Mouse (Mus musculus) kidney, embryonic 14.5 days (tissue): ENCODE data around the gene Ubl3. TPM values are rescaled to one million over a fixed set of nuclear protein-coding genes. Genes with fewer than 3 reads are reported as not detected.

Experiments
- ATAC-seq: fragments of 200-750 bp; cut with Nextera tagmentation; 2 replicates; pipeline ENCODE4 v1.8.0; 2017; ENCODE audit warnings: moderate number of reproducible peaks, mild to moderate bottlenecking, moderate TSS enrichment, moderate library complexity; ENCODE audit not compliant: low FRiP score, low TSS enrichment
- H3K27ac ChIP-seq: fragments of 300-500 bp; sonication (generic); 2 replicates; pipeline ENCODE4 v1.5.1; 2014; ENCODE audit warnings: low read depth, mild to moderate bottlenecking, low read length, moderate library complexity, mixed read lengths
- H3K27me3 ChIP-seq: fragments of 300-500 bp; sonication (generic); 2 replicates; pipeline ENCODE4 v1.6.1; 2014; ENCODE audit warnings: mild to moderate bottlenecking, low read length; ENCODE audit not compliant: control insufficient read depth, insufficient read depth
- H3K36me3 ChIP-seq: fragments of 300-500 bp; sonication (generic); 2 replicates; pipeline ENCODE4 v1.6.1; 2014; ENCODE audit warnings: low read length, mixed read lengths; ENCODE audit not compliant: control insufficient read depth, insufficient read depth
- H3K4me1 ChIP-seq: fragments of 300-500 bp; sonication (generic); 2 replicates; pipeline ENCODE4 v1.6.1; 2014; ENCODE audit warnings: low read length, mixed read lengths; ENCODE audit not compliant: control insufficient read depth, insufficient read depth
- H3K4me2 ChIP-seq: fragments of 300-500 bp; sonication (generic); replicated peaks from 2 replicates; pipeline ENCODE4 v1.6.1; 2014; ENCODE audit warnings: low read depth, mild to moderate bottlenecking, low read length
- H3K4me3 ChIP-seq: fragments of 300-500 bp; sonication (generic); 2 replicates; pipeline ENCODE4 v1.5.1; 2014; ENCODE audit warnings: mild to moderate bottlenecking, low read length
- H3K9ac ChIP-seq: fragments of 300-500 bp; sonication (generic); 2 replicates; pipeline ENCODE4 v1.6.1; 2014; ENCODE audit warnings: low read depth, mild to moderate bottlenecking, low read length, moderate library complexity
- H3K9me3 ChIP-seq: fragments of 300-500 bp; sonication (generic); 2 replicates; pipeline ENCODE4 v1.6.1; 2016; ENCODE audit warnings: low read length; ENCODE audit not compliant: control insufficient read depth
- WGBS: fragments of 180-500 bp; shearing (Covaris S2); extraction: QIAGEN DNeasy Blood & Tissue Kit; methylation state at CpG from one replicate; pipeline ENCODE4 v1.1.7; 2014; 5-methylcytosine and 5-hydroxymethylcytosine counted together
- polyA plus RNA-seq: library from polyadenylated mRNA; unstranded; fragments of >200 nt; fragmentation: Nextera tagmentation; extraction: Ambion mirVana; gene quantifications from 2 replicates; pipeline ENCODE4 v1.2.1, GENCODE M21; 2014

The Ubl3 gene
- polyA plus RNA-seq, 1 experiment from 2014 or later, result 78.2 TPM

DNA sequence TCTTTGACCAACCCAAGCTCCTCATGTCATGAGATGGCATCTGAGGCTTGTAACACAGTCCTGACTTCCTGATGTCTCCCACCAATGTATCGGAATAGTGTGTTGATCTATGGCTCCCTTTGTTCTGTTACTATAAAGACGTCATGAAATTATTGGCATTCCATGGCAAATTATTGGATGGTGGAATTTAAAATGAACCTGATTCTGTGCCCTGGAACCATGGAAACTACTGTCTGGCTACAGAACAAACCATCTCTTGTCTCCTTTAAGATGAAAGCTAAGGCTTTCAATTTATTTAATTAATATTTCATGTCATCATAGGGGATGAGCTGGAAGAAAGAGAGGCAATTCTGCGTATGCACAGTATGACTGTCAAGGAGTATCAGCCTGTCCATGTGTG lies 36.4 kb upstream of the Ubl3 start:
- ATAC-seq, result no peak
- Histone ChIP-seq H3K4me3 (no peak overlapping the region), H3K27me3 (no peaks in the 10 kb centered on the region), H3K9ac (no peak overlapping the region), H3K9me3 (no peaks in the 10 kb centered on the region), H3K4me1 (0 out of 2 replicates have a peak, but pooled peaks cover 4% of the 10 kb centered on the region), H3K4me2 (no peak overlapping the region), H3K27ac (no peak overlapping the region), H3K36me3 (no peaks in the 10 kb centered on the region)
- WGBS, result 82% methylated on average over 3 of the region's 3 CpGs

GRCm38 (mm10) chr5:148588142-148588650 lies 35.6 kb upstream of the Ubl3 start:
- Histone ChIP-seq H3K27me3 (no peaks in the 10 kb centered on the region), H3K36me3 (no peaks in the 10 kb centered on the region), H3K4me2 (no peak overlapping the region), H3K4me3 (no peak overlapping the region), H3K4me1 (0 out of 2 replicates have a peak, but pooled peaks cover 4% of the 10 kb centered on the region), H3K9me3 (peaks cover 5% of the 10 kb centered on the region; the same call in 1 of the 2 replicates), H3K9ac (no peak overlapping the region), H3K27ac (no peak overlapping the region)
- WGBS, result 77% methylated on average over 6 of the region's 6 CpGs
- ATAC-seq, result no peak

DNA sequence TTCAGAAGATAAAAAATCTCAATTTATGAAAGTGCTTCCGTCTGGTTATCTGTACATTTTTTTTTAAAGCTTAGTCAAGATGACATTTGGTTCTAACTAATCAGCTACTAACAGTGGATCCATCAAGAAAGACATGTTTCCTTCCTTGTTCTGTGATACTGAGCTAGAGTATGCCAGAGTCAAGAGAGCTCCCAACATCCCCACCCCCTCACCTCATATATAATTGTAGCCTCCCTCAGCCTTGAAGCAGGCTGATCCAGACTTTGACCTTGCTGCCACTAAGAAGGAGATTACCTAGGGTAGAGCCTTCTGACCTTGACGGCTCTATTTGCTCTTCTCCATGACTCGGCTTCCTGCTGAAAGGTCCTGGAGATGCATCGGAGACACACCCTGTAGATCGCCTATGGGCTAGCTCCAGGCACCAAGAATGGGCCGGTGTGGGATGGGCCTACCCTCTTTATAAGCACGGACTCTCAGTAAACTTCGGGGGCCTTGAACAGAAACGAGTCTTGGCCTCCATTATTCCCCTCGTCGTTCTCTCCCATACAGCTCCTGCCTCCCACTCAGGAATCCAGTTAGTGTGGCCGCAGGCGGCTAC lies 27.9 kb upstream of the Ubl3 start:
- no peak overlapping the region for H3K9ac ChIP-seq
- H3K36me3 ChIP-seq, result no peaks in the 10 kb centered on the region
- H3K4me3 ChIP-seq, result no peak overlapping the region
- peaks cover 5% of the 10 kb centered on the region; the same call in 1 of the 2 replicates for H3K9me3 ChIP-seq
- H3K4me1 ChIP-seq, result 0 out of 2 replicates have a peak, but pooled peaks cover 5% of the 10 kb centered on the region
- no peak overlapping the region for H3K4me2 ChIP-seq
- whole genome bisulfite sequencing, result 90% methylated on average over 13 of the region's 13 CpGs
- H3K27ac ChIP-seq, result no peak overlapping the region
- no peak for ATAC-seq
- no peaks in the 10 kb centered on the region for H3K27me3 ChIP-seq

- Histone ChIP-seq H3K4me3 (no peak overlapping the region), H3K9ac (no peak overlapping the region), H3K36me3 (no peaks in the 10 kb centered on the region), H3K27ac (no peak overlapping the region), H3K4me2 (no peak overlapping the region), H3K27me3 (no peaks in the 10 kb centered on the region), H3K9me3 (peaks cover 5% of the 10 kb centered on the region; the same call in 1 of the 2 replicates), H3K4me1 (peaks cover 11% of the 10 kb centered on the region; the same call in 1 of the 2 replicates)
- ATAC-seq, result no peak
- WGBS, result 91% methylated on average over 2 of the region's 2 CpGs
Measured at GRCm38 (mm10) chr5:148579156-148579555, 26.6 kb upstream of the Ubl3 start.

DNA sequence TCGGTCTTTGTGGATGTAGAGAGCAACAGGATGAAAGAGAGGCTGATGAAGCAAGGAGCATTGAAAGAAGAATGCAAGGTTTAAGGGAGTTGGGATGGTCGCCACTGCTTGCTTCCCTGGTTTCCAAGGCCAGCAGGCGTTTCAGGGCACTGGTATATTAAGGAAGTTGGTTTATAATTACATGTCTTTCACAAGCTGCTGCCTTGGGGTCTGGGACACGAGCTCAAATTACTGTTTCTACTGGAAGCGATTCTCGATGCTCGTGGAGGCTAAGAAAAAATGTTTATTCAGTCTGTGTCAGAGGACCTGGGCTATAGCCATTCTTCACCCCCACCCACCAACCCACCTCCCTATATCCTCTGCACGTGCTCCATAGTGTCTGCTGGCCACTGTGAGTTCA lies 25.8 kb upstream of the Ubl3 start:
- Histone ChIP-seq H3K4me2 (no peak overlapping the region), H3K36me3 (no peaks in the 10 kb centered on the region), H3K27me3 (no peaks in the 10 kb centered on the region), H3K4me1 (peaks cover 11% of the 10 kb centered on the region; the same call in 1 of the 2 replicates), H3K27ac (no peak overlapping the region), H3K9me3 (no peaks in the 10 kb centered on the region), H3K9ac (no peak overlapping the region), H3K4me3 (no peak overlapping the region)
- ATAC-seq, result peak; percentile 80; the same call in 1 of the 2 replicates
- WGBS, result 20% methylated on average over 8 of the region's 8 CpGs

- no peaks in the 10 kb centered on the region for H3K27me3 ChIP-seq
- H3K4me1 ChIP-seq, result peaks cover 11% of the 10 kb centered on the region; the same call in 1 of the 2 replicates
- ATAC-seq, result no peak
- no peak overlapping the region for H3K4me3 ChIP-seq
- H3K4me2 ChIP-seq, result no peak overlapping the region
- WGBS, result 83% methylated on average over 9 of the region's 9 CpGs
- H3K9ac ChIP-seq, result no peak overlapping the region
- no peak overlapping the region for H3K27ac ChIP-seq
- no peaks in the 10 kb centered on the region for H3K36me3 ChIP-seq
- H3K9me3 ChIP-seq, result no peaks in the 10 kb centered on the region
Measured at GRCm38 (mm10) chr5:148577278-148577677, 24.7 kb upstream of the Ubl3 start.

DNA sequence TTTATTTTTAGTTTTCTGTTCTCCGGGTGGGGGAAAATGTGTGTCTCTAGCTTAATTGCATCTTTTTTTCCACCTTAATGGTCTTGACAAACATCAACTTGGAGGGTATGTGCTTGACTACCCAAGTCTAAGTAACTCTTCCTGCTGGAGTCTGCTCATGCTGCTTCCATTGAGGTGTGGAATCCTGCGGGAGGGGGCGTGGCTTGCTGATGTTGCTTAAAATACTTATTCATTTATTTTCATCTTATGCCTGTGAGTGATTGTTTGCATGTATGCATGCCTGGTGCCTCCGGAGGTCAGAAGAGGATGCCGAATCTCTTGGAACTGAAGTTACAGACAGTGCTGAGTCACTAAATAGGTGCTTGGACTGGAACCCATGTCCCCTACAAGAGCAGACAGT lies 22.6 kb upstream of the Ubl3 start:
- WGBS, result 68% methylated on average over 5 of the region's 5 CpGs
- Histone ChIP-seq H3K27ac (no peak overlapping the region), H3K4me2 (no peak overlapping the region)

DNA sequence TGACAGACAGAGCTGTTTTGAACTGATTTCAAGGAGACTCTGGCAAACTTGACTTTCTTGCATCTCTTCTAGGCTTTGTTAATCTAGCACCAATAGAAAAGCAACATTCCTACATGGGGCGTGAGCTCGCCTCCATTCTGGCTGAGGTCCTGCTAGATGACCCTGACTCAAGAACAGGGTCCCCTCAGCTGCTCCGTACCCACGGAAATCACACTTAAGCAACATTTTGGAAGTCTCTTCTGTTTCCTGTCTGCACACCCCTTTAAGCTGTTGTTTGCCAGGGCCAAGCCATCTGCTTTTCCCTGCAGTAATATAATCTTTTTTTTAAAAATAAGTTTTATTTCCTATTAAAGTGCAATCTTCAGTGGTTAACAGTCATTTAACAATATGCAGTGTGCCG lies 20.1 kb upstream of the Ubl3 start:
- no peak overlapping the region for H3K4me2 ChIP-seq
- H3K9ac ChIP-seq, result no peak overlapping the region
- no peaks in the 10 kb centered on the region for H3K36me3 ChIP-seq
- H3K4me1 ChIP-seq, result peaks cover 6% of the 10 kb centered on the region; the same call in 1 of the 2 replicates
- no peak overlapping the region for H3K4me3 ChIP-seq
- no peaks in the 10 kb centered on the region for H3K9me3 ChIP-seq
- no peaks in the 10 kb centered on the region for H3K27me3 ChIP-seq
- no peak for ATAC-seq
- 87% methylated on average over 5 of the region's 5 CpGs for whole genome bisulfite sequencing
- no peak overlapping the region for H3K27ac ChIP-seq

More for the DNA sequence above, 22.6 kb upstream of the Ubl3 start:
- peaks cover 11% of the 10 kb centered on the region; the same call in 1 of the 2 replicates for H3K4me1 ChIP-seq
- ATAC-seq, result no peak
- H3K36me3 ChIP-seq, result no peaks in the 10 kb centered on the region
- no peak overlapping the region for H3K9ac ChIP-seq
- H3K4me3 ChIP-seq, result no peak overlapping the region
- no peaks in the 10 kb centered on the region for H3K27me3 ChIP-seq
- no peaks in the 10 kb centered on the region for H3K9me3 ChIP-seq

DNA sequence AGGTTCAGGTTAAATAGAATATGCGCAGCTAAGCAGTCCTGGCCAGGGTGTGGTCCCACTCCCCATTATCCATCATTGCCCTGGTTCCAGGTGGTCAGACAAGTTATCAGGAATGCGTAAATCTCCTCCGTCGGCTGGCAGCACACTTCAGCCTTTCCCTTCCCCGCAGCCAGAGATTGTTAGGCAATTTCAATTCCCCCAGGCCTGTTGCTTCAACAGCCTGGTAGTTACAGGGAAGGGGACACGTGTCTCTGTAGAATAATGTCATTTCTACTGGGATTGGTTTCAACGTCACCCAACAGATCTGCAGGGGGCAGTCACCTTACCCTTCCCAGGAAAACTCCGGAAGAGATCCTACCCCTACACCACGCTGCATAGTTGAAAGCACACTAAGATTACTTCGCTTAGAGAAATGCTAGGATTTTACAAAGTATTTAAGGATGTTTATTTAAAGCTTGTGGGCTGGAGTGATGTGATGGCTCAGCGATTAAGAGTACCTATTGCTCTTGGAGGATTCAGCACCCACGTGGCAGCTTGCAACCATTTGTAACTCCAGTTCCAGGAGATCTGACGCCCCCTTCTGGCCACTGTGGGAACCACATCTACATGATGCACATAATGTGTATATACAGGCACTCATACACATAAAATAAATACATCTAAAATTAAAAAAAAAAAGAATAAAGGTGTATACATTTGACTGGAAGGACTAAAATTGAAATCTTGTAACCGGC lies 18.1 kb upstream of the Ubl3 start:
- Histone ChIP-seq H3K4me3 (no peak overlapping the region), H3K4me2 (no peak overlapping the region), H3K27ac (no peak overlapping the region), H3K36me3 (no peaks in the 10 kb centered on the region), H3K4me1 (peaks cover 6% of the 10 kb centered on the region; the same call in 1 of the 2 replicates), H3K9me3 (no peaks in the 10 kb centered on the region), H3K9ac (no peak overlapping the region), H3K27me3 (no peaks in the 10 kb centered on the region)
- ATAC-seq, result no peak
- WGBS, result 78% methylated on average over 14 of the region's 14 CpGs
